ENCODE assay signal across 24 mouse cellular contexts in genomic region chr7:15399147-15399874, GRCm38 (mm10). TPM values are rescaled to one million over a fixed set of nuclear protein-coding genes. Genes with fewer than 3 reads are reported as not detected.
DNase-seq lines count a peak whose midpoint lies in the region; TF ChIP-seq lines count a peak whose summit lies in the region.
"Not testable (repeated sequence)": the region's sequence is repeated elsewhere in the genome, so short reads cannot be mapped to it uniquely, and the experiment has no call there.
"Had no signal": no experiment of that assay in that cellular context is flagged by ENCODE, and none has a peak within 500 bp of the region (broad histone marks: within the 10 kb centered on the region; RNA-seq: fewer than 3 reads in every experiment).

No protein-coding gene starts in this region.

- H3K27me3 ChIP-seq in MEL (ENCODE audit: control insufficient read depth in 1 of 2, insufficient read depth in 2 of 2, low read length in 2 of 2); heart, embryonic 10.5 days (ENCODE audit: insufficient read depth, poor library complexity, severe bottlenecking); kidney, adult 2 months (replicated peaks; ENCODE audit: control insufficient read depth, insufficient read depth, low read length): not testable (repeated sequence)

- not testable (repeated sequence) for H3K9me3 ChIP-seq in MEL (replicated peaks; ENCODE audit: insufficient read depth, low read length)
- peaks cover 19% of the 10 kb centered on the region for H3K9me3 ChIP-seq in heart, embryonic 10.5 days

- H3K4me1 ChIP-seq in MEL (ENCODE audit: control insufficient read depth in 1 of 2, insufficient read depth in 2 of 2, low read length in 2 of 2); heart, embryonic 10.5 days; kidney, adult 2 months (ENCODE audit: control insufficient read depth, insufficient read depth, low read length): not testable (repeated sequence)

- not testable (repeated sequence) for TF ChIP-seq EP300 in MEL (IDR thresholded peaks at IDR 0.05; ENCODE audit: low read depth in 1 of 2, low read length in 2 of 2)

- H3K36me3 ChIP-seq in MEL (ENCODE audit: control insufficient read depth in 1 of 2, insufficient read depth in 2 of 2, low read length in 2 of 2); heart, embryonic 10.5 days; kidney, adult 2 months (ENCODE audit: control insufficient read depth, insufficient read depth, low read length): not testable (repeated sequence)

- not testable (repeated sequence) for H3K79me2 ChIP-seq in MEL (ENCODE audit: control insufficient read depth, insufficient read depth, low read length, poor library complexity)

- not testable (repeated sequence) for H3K27ac ChIP-seq in MEL (ENCODE audit: control insufficient read depth, low read depth, low read length); heart, embryonic 10.5 days; kidney, adult 2 months (ENCODE audit: insufficient read depth, low read depth, low read length)

- TF ChIP-seq POLR2A in MEL (IDR thresholded peaks at IDR 0.05; ENCODE audit: control insufficient read depth in 1 of 2, insufficient read depth in 1 of 2, low read depth in 1 of 2, low read length in 2 of 2, poor library complexity in 1 of 2); kidney, adult 2 months (IDR thresholded peaks at IDR 0.05; ENCODE audit: low read depth, low read length): not testable (repeated sequence)

- WGBS in heart, embryonic 10.5 days: 64% methylated on average over 3 of the region's 3 CpGs
- whole genome bisulfite sequencing in kidney, adult 2 months: 66% methylated on average over 3 of the region's 3 CpGs

- not testable (repeated sequence) for TF ChIP-seq CTCF in MEL (IDR thresholded peaks at IDR 0.05 in 2 of 3, conservative IDR thresholded peaks at IDR 0.05 in 1 of 3; ENCODE audit: control insufficient read depth in 1 of 3, insufficient read depth in 1 of 3, low read depth in 2 of 3, low read length in 3 of 3, poor library complexity in 1 of 3, severe bottlenecking in 1 of 3); kidney, adult 2 months (conservative IDR thresholded peaks at IDR 0.05; ENCODE audit: insufficient read depth, insufficient read length, low read depth, low read length)

- TF ChIP-seq RAD21 in MEL (IDR thresholded peaks at IDR 0.05; ENCODE audit: low read depth, low read length): not testable (repeated sequence)

- not testable (repeated sequence) for H3K4me3 ChIP-seq in MEL (ENCODE audit: control insufficient read depth in 1 of 2, insufficient read depth in 1 of 2, low read depth in 2 of 2, low read length in 2 of 2); heart, embryonic 10.5 days; kidney, adult 2 months (ENCODE audit: insufficient read depth, low read depth, low read length)

- H3K9ac ChIP-seq in MEL (ENCODE audit: control insufficient read depth, low read depth, low read length, poor library complexity, severe bottlenecking): not testable (repeated sequence)

- DNase-seq in CD4-positive helper T cell, adult 2 months (ENCODE audit: low read depth, low spot score): peak; percentile 0
- DNase-seq in MEL (ENCODE audit: low read depth, low spot score) (peak; percentile 0), adipocyte (ENCODE audit: low spot score) (peak; percentile 1)
- DNase-seq in heart, embryonic 10.5 days (ENCODE audit: low spot score): peak; percentile 61
- DNase-seq in kidney, adult 2 months: peak; percentile 2
- peak; percentile 0 for DNase-seq in ovary, postnatal 14 days (ENCODE audit: low spot score)

RNA-seq across cellular contexts. Expression of gene Obox1, which starts 10.6 kb away (rescaled TPM):
- total RNA-seq in MEL (2012; rRNA removed): not detected in 2 replicates
- polyA plus RNA-seq in MEL (2012; ENCODE audit: insufficient read depth in 1 of 2, insufficient read length in 2 of 2, low read depth in 1 of 2, low replicate concordance in 2 of 2, missing spikeins in 1 of 2): not detected
- polyA plus RNA-seq in heart, embryonic 10.5 days (2016; fragmentation: Nextera tagmentation; extraction: Ambion mirVana): not detected in 2 replicates
- polyA plus RNA-seq in kidney, adult 2 months (2012; rRNA removed): not detected in 2 replicates
- total RNA-seq: adrenal gland, adult 2 months; adrenal gland, postnatal 10 days; adrenal gland, postnatal 25 days; adrenal gland, postnatal 4 days; common myeloid progenitor, adult 5-6 weeks; G1E had no signal
- polyA plus RNA-seq: activated CD4-positive, CD25-positive, alpha-beta regulatory T cell, adult 4 months; adrenal gland, adult 2 months; brain, embryonic 14.5 days; embryonic facial prominence, embryonic 11.5 days; embryonic facial prominence, embryonic 13.5 days; embryonic facial prominence, embryonic 15.5 days; erythroblast, embryonic 14.5 days; forebrain, embryonic 10.5 days; forebrain, embryonic 12.5 days; forebrain, embryonic 14.5 days; forebrain, embryonic 16.5 days; frontal cortex, adult 2 months; G1E; Patski had no signal

RNA-seq across cellular contexts. Expression of gene Obox2, which starts 10.8 kb away (rescaled TPM):
- not detected in 2 replicates for total RNA-seq in MEL (2012; rRNA removed)
- polyA plus RNA-seq in MEL (2012; ENCODE audit: insufficient read depth in 1 of 2, insufficient read length in 2 of 2, low read depth in 1 of 2, low replicate concordance in 2 of 2, missing spikeins in 1 of 2): not detected
- not detected in 2 replicates for polyA plus RNA-seq in heart, embryonic 10.5 days (2016; fragmentation: Nextera tagmentation; extraction: Ambion mirVana)
- polyA plus RNA-seq in kidney, adult 2 months (2012; rRNA removed): not detected in 2 replicates
- total RNA-seq: adrenal gland, adult 2 months; adrenal gland, postnatal 10 days; adrenal gland, postnatal 25 days; adrenal gland, postnatal 4 days; common myeloid progenitor, adult 5-6 weeks had no signal
- polyA plus RNA-seq: activated CD4-positive, CD25-positive, alpha-beta regulatory T cell, adult 4 months; adrenal gland, adult 2 months; brain, embryonic 14.5 days; embryonic facial prominence, embryonic 11.5 days; embryonic facial prominence, embryonic 13.5 days; embryonic facial prominence, embryonic 15.5 days; erythroblast, embryonic 14.5 days; forebrain, embryonic 10.5 days; forebrain, embryonic 12.5 days; forebrain, embryonic 14.5 days; forebrain, embryonic 16.5 days; frontal cortex, adult 2 months; G1E; Patski had no signal

Comparison
In these comparisons a context has a peak if more than half of its experiments do, and no peak if none do; other contexts are left out.
1. DNase-seq: peak in every context shown above with its lines; median percentile 61 in heart, embryonic 10.5 days; 2 in kidney, adult 2 months; 1 in adipocyte; 0 in CD4-positive helper T cell, adult 2 months; 0 in MEL; 0 in ovary, postnatal 14 days.